Mouse (Mus musculus): ENCODE measurements around the gene Il21r.

GRCm38 (mm10) chr7:125556865-125557264 lies 46.4 kb upstream of the Il21r start:
- TF ChIP-seq POLR2A (IDR thresholded peaks at IDR 0.05; ENCODE audit: low read depth, low read length) (no peak), CTCF (conservative IDR thresholded peaks at IDR 0.05; ENCODE audit: insufficient read depth, insufficient read length, low read depth, low read length) (no peak)
